Mouse (Mus musculus): ENCODE measurements at regions not wholly inside any gene's neighbourhood (a gene's known extent, or its start where the extent isn't known, plus 50 kb on each side); places are given as distances from the start of the nearest gene placed in this dataset.

DNA sequence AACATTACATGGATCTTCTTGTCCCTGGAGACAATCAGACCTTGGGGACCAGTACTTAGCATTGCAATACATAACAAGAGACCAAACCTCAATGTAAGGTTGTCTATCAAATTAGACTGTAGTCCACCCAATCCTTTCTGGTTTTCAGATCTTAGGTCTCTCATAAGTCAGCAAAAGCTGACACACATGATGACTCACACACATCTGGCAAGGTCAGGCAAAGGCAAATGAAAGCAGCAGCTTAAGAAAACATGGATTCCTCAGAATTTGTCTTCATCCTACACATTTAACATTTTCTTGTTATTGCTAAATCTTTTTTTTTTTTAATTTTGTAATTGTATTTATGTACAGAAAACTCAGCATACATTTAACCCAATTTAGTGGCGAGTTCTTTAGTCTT lies 52.0 kb downstream of the Gm11983 start:
- ChIA-PET CTCF (no interaction called here), POLR2A (interaction anchor here in 1 of 4 experiments (1.8 kb wide), 1 partner anchor 12 kb away, joined by 6 read pairs; no protein-coding TSS in a partner anchor)

DNA sequence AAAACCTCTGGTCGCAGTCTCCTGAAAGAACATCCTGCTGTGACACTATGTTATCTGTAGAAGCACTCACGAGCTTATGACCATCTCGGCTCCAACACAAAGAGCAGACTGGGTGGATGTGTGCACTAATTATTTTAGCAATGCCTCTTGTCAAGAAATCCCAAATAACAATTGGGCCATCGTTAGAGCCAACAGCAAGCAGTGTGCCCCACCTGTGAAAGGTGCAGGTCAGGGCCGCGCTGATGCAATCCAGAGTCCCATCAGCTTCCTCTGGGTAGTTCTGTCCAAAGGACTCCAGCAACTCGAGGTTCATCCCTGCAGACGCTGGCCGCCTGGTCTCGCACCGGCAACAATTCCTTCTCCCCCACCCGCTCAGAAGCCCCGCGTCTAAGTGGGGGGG lies 54.6 kb downstream of the Gm11983 start:
- ChIA-PET POLR2A (interaction anchor here in 3 of 4 experiments (0.7 to 1.6 kb wide), 3 partner anchors 9 to 38 kb away, joined by 3 to 5 read pairs (median 3); no protein-coding TSS in a partner anchor), CTCF (interaction anchor here in 1 of 4 experiments (1.4 kb wide), 1 partner anchor 9 kb away, joined by 3 read pairs; no protein-coding TSS in a partner anchor)

DNA sequence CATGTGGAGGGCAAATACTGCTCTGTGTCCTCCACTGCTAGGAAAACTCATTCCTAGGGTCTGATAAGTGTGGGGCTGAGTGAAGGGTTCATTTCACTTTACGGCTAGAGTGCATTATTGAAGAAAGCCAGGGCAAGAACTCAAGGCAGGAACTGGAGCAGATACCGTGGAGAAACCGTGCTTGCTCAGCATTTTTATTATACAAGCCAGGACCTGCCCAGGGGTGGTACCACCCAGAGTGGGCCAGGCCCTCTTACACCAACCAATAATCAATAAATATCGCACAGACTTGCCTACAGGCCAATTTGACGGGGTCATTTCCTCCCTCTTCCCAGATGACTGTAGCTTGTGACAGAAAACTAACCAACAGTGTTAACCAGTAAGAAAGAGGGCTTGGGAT lies 57.7 kb downstream of the Gm11983 start:
- ChIA-PET CTCF (interaction anchor here in 2 of 4 experiments (0.6 to 0.7 kb wide), 2 partner anchors 11 to 121 kb away, joined by 3 read pairs; partner anchors contain the start of gene Ramp3 (in 1 of the 2)), POLR2A (interaction anchor here in 3 of 4 experiments (1.3 to 1.7 kb wide), 5 partner anchors 11 to 115 kb away, joined by 3 to 5 read pairs (median 3); no protein-coding TSS in a partner anchor)

DNA sequence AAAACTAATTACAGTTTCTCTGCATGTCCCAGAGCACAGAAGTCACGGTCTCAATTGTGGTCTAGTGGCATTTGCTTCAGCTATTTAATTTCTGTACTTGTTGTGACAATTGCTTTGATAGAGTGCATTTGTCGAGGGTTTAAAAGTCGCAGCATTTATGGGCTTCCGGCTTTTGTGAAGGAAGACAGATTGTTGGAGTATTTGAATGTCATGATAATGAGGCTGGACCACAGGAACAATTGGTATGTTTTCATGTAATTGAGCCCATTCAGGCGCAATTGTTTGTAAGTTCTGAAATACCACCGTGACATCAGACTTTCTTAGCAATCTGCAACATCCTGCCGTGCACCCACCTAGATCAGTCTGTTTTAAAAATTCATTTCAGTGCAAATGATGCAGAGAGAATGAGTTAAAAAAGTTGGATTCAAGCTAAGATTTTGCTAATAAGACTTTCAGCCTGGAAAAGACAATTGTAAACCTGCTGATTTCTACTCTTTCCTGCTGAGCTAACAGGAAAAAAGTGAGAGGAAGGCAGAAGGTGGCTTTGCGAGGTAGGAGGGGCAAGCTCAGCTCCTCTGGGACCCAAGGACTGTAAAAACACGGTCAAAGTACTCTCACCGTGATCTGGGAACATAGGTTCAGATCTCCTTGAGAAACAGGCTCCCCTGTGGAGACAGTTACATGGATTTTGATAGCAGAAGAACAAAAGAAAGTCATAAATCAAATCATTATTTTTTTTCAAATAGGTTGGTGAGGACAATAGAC lies 58.7 kb downstream of the Gm11983 start:
- CTCF ChIA-PET: interaction anchor here in 2 of 4 experiments (0.6 to 1.3 kb wide), 3 partner anchors 10 to 383 kb away, joined by 3 read pairs; partner anchors contain the start of gene Ramp3 (in 1 of the 2)
- POLR2A ChIA-PET: interaction anchor here (0.6 to 1.7 kb wide), 15 partner anchors 12 to 348 kb away, joined by 3 to 7 read pairs (median 3); no protein-coding TSS in a partner anchor

DNA sequence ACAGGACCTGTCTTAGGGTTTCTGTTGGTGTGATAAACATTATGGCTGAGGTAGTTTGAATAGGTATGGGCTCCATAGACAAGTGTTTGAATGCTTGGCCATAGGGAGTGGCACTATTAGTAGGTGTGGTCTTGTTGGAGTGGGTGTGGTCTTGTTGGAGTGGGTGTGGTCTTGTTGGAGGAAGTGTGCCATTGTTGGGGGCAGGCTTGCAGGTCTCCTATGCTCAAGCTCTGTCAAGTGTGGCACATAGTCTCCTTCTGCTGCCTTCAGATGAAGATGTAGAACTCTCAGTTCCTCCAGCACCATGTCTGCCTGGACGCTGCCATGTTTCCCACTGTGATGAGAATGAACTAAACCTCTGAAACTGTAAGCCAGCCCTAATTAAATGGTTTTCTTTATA lies 59.9 kb downstream of the Gm11983 start:
- ChIA-PET CTCF (interaction anchor here in 1 of 4 experiments (0.7 kb wide), 1 partner anchor 76 kb away, joined by 3 read pairs; no protein-coding TSS in a partner anchor), POLR2A (interaction anchor here in 1 of 4 experiments (1.3 to 1.6 kb wide), 2 partner anchors 118 to 301 kb away, joined by 3 to 6 read pairs; no protein-coding TSS in a partner anchor)

DNA sequence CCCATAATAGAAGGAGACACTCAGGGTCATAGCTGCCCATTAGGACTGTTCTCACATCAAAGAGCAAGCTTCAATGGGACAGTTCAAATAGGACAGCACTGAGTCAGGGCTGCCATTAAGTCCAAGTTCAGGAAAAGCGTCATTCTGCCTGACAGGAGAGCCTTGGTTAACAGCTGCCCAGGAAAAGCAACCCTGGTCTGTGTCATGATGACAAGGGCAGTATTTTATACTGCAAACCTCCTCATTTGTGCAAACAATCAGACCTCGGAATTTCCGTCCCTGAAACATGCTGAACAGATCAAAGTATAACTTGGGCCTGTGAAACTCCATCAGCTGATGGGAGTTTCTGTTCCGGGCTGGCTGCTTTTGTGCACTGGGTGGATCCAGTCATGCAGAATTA lies 62.8 kb downstream of the Gm11983 start:
- POLR2A ChIA-PET: interaction anchor here in 2 of 4 experiments (0.6 to 1.7 kb wide), 4 partner anchors 11 to 159 kb away, joined by 3 to 6 read pairs (median 4); partner anchors contain the start of gene Tbrg4 (in 1 of the 2)
- CTCF ChIA-PET: interaction anchor here in 1 of 4 experiments (1.0 kb wide), 1 partner anchor 17 kb away, joined by 3 read pairs; no protein-coding TSS in a partner anchor

DNA sequence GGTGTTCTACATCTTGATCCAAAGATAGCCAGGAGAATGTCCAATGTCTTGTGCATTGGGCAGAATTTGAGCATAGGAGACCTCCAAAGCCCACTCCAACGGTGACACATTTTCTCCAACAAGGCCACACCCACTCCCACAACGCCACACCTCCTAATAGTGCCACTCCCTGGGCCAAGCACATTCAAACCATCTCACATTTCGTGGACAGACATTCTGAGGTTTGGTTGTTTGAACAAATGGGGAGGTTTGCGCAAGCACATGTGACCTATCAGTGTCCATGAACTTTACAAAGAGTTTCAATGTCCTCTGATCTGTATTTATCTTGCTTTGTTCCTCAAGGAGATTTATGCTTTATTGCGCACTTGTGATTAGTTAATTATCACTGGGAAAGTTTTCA lies 63.5 kb downstream of the Gm11983 start:
- POLR2A ChIA-PET: interaction anchor here (0.5 to 1.7 kb wide), 22 partner anchors 8 to 568 kb away, joined by 3 to 12 read pairs (median 4); partner anchors contain the start of gene Tbrg4 (in 2 of the 4)
- CTCF ChIA-PET: interaction anchor here in 1 of 4 experiments (0.9 to 1.0 kb wide), 2 partner anchors 9 to 18 kb away, joined by 3 read pairs; no protein-coding TSS in a partner anchor

DNA sequence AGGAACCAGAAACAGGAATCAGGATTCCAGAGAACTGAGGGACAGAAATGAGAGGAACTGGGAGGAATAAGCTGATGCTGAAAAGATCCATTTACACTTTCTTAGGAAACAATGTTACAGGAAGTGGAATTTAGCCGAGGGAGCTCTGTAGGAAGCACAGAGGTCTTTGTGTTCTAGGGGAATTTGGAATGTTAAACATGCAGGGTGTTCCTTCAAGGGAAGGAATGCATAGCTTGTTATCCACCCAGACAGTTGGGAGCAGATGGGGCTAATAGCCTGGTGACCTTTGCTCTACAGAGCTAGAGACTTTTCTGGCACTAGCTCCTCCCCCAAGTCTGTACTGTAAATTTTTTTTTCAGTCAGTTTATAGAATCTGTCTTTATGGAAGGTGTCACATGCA lies 64.1 kb downstream of the Gm11983 start:
- ChIA-PET POLR2A (interaction anchor here (0.5 to 1.7 kb wide), 26 partner anchors 9 to 567 kb away, joined by 3 to 12 read pairs (median 3); partner anchors contain the start of gene Tbrg4 (in 3 of the 4)), CTCF (interaction anchor here in 2 of 4 experiments (0.6 to 0.9 kb wide), 2 partner anchors 9 to 52 kb away, joined by 3 read pairs; no protein-coding TSS in a partner anchor)

DNA sequence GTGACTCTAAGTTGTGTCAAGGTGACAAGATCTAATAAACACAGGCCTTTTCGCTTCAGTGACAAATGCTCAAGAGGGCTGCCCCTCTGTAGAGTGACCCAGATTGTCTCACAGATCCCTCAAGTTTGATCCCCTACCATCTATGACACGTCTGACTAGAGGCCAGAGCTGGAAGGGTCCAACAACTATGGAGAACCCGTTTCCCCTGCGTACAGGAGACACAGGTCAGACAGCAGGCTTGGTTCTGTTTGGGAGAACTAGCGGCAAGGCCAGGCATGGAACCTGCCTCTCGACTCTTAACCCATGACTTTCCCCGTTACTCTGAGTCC lies 68.1 kb downstream of the Gm11983 start:
- POLR2A ChIA-PET: interaction anchor here in 2 of 4 experiments (0.6 to 1.0 kb wide), 2 partner anchors 141 to 374 kb away, joined by 4 to 5 read pairs; no protein-coding TSS in a partner anchor
- CTCF ChIA-PET: interaction anchor here (0.5 to 3.6 kb wide), 21 partner anchors 9 to 393 kb away, joined by 3 to 19 read pairs (median 3); partner anchors contain the start of gene Ramp3 (in 2 of the 4)

DNA sequence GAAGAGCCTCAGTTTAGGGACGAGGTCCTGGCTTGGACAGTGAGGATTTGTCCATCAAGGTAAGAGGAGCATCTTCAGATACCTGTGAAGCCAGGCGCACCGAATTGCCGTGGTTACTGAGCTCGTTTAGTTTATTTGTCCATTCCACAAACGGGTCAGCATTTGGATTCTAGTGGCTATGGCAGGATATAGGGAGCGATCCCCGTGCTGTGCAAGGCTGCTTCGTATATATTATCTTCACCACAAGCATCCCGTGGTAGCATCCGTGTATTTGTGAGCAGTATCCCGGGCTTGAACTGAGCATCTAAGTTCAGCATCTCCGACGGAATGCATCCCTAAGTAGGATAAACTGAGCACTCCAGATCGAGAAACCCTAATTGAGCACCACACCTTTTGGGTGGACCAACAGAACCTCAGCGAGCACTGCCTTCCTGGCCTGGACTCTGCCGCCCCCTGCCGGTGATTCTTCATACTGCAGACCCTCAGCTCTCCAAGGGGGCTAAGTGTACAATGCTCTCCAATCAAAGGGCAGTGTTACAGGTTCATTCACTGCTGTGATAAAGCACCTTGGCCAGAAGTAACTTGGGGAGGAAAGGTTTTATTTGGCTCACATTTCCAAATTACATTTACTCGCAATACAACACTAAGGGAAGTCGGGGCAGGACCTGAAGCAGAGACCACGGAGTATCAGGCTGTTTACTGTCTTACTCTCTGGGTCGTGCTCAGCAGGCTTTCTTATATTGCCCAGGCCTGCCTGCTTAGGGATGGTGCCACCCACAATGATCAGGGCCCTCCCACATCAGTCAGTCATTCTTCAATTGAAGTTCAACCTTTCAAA lies 68.6 kb downstream of the Gm11983 start:
- ChIA-PET CTCF (interaction anchor here (0.5 to 3.6 kb wide), 24 partner anchors 10 to 394 kb away, joined by 3 to 19 read pairs (median 3); partner anchors contain the start of gene Ramp3 (in 2 of the 4)), POLR2A (interaction anchor here in 2 of 4 experiments (0.6 to 1.0 kb wide), 2 partner anchors 140 to 374 kb away, joined by 4 to 5 read pairs; no protein-coding TSS in a partner anchor)

DNA sequence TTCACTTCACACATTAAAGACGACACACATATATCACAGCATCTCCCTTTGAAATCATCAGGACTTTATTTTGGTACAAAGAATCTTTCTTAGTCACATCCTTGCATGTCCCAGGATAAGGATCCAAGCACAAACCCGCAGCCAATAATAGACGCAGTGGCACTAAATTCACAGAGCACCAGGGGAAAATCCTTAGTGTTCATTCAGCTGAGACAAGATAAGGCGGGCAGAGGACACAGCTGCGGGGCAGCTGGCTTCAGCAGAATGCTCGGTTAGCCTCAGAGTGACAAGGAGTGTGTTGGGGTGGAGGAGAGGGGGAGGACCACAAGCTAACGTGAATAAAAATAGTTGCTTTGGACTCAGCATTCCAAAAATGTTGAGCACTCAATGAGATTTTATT lies 70.7 kb downstream of the Gm11983 start:
- POLR2A ChIA-PET: interaction anchor here in 1 of 4 experiments (0.5 kb wide), 1 partner anchor 119 kb away, joined by 3 read pairs; no protein-coding TSS in a partner anchor
- CTCF ChIA-PET: interaction anchor here in 1 of 4 experiments (3.6 kb wide), 1 partner anchor 119 kb away, joined by 19 read pairs; no protein-coding TSS in a partner anchor

DNA sequence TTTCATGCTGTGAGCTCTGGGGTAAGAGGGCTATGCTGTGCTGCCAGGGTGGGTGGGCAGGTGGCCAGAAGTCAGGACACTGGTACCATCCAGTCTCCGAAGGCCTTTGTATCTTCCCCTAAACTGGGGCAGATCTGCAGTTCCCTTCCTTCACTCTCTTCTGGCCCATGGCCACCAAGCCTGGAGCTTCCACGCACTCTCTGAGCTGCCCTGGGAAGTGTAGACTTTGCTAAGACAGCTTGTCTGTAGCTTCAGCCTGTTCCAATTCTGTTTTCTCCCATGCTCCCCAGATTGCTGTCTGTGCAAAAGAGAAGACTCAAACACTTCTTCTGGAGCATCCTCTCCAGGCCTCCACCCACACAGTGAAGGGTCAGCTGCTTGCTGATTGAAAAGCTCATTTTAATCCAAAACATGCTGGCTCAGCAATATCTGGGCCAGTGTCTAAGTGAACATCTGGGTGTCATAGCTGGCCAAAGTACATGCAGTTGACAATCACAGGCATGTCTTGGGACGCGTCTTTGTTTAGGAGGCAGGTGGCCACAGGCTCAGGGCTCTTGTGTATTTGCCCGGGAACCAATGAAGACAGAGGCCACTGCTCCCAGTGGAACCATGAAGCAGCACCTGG lies 72.0 kb downstream of the Gm11983 start:
- CTCF ChIA-PET: interaction anchor here in 1 of 4 experiments (0.5 to 1.2 kb wide), 2 partner anchors 24 to 118 kb away, joined by 3 to 4 read pairs; no protein-coding TSS in a partner anchor
- POLR2A ChIA-PET: interaction anchor here in 1 of 4 experiments (0.9 to 1.2 kb wide), 2 partner anchors 14 to 25 kb away, joined by 3 to 4 read pairs; no protein-coding TSS in a partner anchor

DNA sequence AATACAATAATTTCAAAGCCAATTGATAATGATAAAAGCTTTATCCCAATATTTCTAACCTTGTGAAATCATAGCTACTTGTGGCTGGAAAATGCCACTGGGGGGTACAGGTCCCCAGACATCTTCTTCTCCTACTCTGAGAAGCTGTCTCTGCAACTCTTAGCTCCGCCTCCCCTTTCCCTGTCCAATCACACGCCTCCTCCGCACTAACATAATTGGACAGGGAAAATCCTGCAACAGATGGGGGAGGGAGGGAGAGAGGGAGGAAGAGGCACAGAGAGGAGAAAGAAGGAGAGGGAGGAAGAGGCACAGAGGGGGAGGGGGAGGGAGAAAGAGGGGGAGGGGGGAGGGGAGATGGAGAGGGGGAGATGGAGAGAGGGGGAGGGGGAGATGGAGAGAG lies 73.3 kb downstream of the Gm11983 start:
- POLR2A ChIA-PET: interaction anchor here in 2 of 4 experiments (0.6 to 0.7 kb wide), 4 partner anchors 116 to 372 kb away, joined by 3 to 6 read pairs (median 4); no protein-coding TSS in a partner anchor

DNA sequence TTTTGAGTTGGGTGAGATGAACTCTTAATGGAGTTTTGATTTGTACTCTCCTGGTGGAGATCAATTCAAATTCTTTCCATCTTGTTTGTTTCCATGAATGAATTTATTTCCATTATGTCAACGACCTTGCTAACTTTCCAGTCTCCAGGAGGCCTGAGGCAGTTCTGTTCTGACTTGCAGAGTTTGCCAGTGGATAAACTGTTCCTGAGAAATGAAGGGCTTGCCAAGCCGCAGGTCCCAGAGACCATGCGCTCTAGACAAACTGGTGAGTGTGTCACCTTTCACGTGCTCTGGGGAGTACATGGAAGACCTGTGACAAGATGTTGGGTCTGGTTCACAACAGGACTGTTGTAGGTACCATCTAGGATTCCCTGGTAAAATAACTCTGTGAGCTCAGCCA lies 74.5 kb downstream of the Gm11983 start:
- POLR2A ChIA-PET: interaction anchor here in 1 of 4 experiments (1.3 kb wide), 1 partner anchor 22 kb away, joined by 3 read pairs; no protein-coding TSS in a partner anchor
- CTCF ChIA-PET: no interaction called here

More for the DNA sequence above, 73.3 kb downstream of the Gm11983 start:
- CTCF ChIA-PET: interaction anchor here in 1 of 4 experiments (0.6 kb wide), 1 partner anchor 334 kb away, joined by 4 read pairs; no protein-coding TSS in a partner anchor

DNA sequence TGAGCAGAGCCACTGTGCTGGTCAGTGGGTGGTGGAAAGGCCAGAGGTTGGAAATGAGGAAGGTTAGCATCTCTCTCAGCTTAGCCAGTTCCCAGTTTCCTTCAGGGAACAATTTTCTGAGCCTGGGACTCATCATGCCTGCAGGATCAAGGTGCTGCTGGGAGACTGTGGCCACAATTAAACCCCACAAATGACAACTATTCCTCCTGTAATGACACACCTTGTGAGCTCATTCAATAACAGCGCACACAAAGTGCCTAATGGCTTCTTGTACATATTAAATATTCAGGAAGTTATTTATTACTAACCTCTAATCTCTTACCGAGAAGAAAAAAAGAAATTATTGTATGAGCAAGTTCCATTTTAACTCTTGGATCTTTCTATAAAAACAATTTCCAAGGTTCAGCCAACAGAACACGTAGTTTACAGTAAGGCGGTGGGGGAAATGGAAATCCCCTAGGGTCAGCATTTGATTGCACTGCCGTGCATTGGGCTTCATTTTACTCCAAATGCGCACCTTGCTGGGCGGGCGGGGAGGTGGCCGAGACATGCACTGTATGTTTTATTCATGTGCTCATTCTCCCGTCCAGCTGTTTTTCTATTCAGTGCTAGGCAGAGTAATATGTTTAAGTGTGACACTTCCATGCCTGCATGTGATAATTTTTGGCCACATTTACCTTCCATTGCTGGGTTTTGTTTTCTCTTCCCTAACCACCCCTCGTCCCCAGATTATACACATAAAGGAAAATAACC lies 75.4 kb downstream of the Gm11983 start:
- POLR2A ChIA-PET: interaction anchor here in 1 of 4 experiments (1.3 kb wide), 1 partner anchor 21 kb away, joined by 3 read pairs; no protein-coding TSS in a partner anchor
- CTCF ChIA-PET: no interaction called here

DNA sequence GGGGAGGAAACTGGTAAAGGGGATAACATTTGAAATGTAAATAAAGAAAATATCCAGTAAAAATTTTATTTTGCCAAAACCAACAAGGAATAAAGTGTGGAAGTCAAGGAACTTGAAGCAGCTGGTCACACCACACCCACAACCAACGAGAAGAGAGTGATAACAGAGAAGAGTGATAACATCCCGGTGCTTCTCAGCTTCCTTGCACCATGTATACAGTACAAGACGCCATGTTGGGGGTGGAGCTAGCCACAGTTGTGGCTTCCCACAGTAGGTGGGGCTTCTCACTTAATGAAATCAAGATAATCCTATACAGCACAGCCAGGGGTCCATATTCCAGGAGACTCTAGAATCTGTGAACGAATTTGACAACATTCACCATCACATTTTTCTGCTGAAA lies 77.9 kb downstream of the Gm11983 start:
- CTCF ChIA-PET: no interaction called here
- POLR2A ChIA-PET: no interaction called here

All from embryonic stem cell, embryonic (primary cell).